Comparison of ENCODE assay signal across 17 mouse cellular contexts in the genomic region with DNA sequence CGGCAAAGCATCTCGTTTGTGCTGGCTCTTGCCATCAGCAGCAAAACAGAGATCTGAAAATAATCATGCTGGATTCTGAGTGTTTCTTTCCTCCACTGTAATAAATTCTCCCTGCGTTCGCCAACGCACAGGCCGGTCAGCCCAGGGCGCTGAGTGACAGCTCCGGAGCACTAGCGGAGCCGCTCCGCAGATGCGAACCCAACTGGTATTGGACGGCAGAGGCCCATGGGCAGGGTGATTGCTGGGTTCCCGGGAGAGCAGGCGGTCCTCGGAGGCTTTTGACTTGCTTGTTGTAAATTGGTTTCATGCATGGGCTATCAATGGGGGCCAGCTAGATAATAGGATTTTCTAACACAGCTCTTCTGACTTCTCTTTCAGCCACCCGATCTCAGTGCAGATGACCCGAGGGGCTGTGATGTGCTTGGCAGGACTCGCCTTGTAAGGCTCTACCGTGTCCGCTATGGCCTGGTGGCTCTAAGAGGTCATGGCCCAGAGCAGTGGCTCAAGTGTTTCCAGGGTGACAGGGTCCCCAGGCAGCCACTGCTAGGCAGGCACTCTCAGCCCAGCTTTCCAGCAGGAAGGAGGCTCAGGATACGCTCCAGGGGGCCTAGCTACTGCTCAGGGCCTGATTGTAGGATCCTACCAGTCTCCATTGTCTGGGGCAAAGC.
DNase-seq lines count a peak whose midpoint lies in the region; ATAC-seq and TF ChIP-seq lines count a peak whose summit lies in the region.
"Had no signal": no experiment of that assay in that cellular context is flagged by ENCODE, and none has a peak within 500 bp of the region (broad histone marks: within the 10 kb centered on the region; RNA-seq: fewer than 3 reads in every experiment).

No protein-coding gene starts in this region.

- no peak overlapping the region for H3K9ac ChIP-seq in hindbrain, postnatal 0 days (replicated peaks; ENCODE audit: low read length)
- H3K9ac ChIP-seq: forebrain, postnatal 0 days; neural tube, embryonic 12.5 days had no signal

- ATAC-seq in hindbrain, postnatal 0 days, result no peak
- ATAC-seq: forebrain, postnatal 0 days had no signal

- H3K4me1 ChIP-seq in embryonic facial prominence, embryonic 10.5 days, result peaks cover 15% of the 10 kb centered on the region
- no peaks in the 10 kb centered on the region for H3K4me1 ChIP-seq in hindbrain, postnatal 0 days (ENCODE audit: insufficient read depth, low read length)
- H3K4me1 ChIP-seq: neural tube, embryonic 12.5 days had no signal

- no peak overlapping the region for H3K27ac ChIP-seq in embryonic facial prominence, embryonic 10.5 days (replicated peaks)
- H3K27ac ChIP-seq in hindbrain, postnatal 0 days, result no peak overlapping the region
- H3K27ac ChIP-seq: limb, embryonic 10.5 days; macrophage; neural tube, embryonic 12.5 days; stomach, postnatal 0 days had no signal

- H3K4me3 ChIP-seq in embryonic facial prominence, embryonic 10.5 days, result no peak overlapping the region
- no peak overlapping the region for H3K4me3 ChIP-seq in hindbrain, postnatal 0 days (ENCODE audit: low read length)
- H3K4me3 ChIP-seq: limb, embryonic 10.5 days; neural tube, embryonic 12.5 days had no signal

- no peaks in the 10 kb centered on the region for H3K9me3 ChIP-seq in embryonic facial prominence, embryonic 10.5 days
- H3K9me3 ChIP-seq in hindbrain, postnatal 0 days (ENCODE audit: low read length), result no peaks in the 10 kb centered on the region
- H3K9me3 ChIP-seq: limb, embryonic 10.5 days; neural tube, embryonic 12.5 days had no signal

- TF ChIP-seq CTCF in hindbrain, postnatal 0 days (IDR thresholded peaks at IDR 0.05; ENCODE audit: low read depth), result no peak

- no peaks in the 10 kb centered on the region for H3K36me3 ChIP-seq in embryonic facial prominence, embryonic 10.5 days (replicated peaks)
- no peaks in the 10 kb centered on the region for H3K36me3 ChIP-seq in hindbrain, postnatal 0 days (ENCODE audit: insufficient read depth, low read length)
- H3K36me3 ChIP-seq: limb, embryonic 10.5 days; neural tube, embryonic 12.5 days had no signal

- H3K27me3 ChIP-seq in embryonic facial prominence, embryonic 10.5 days (replicated peaks; ENCODE audit: low read depth, poor library complexity, severe bottlenecking), result peaks cover 4% of the 10 kb centered on the region; the same call in 1 of the 2 replicates
- H3K27me3 ChIP-seq in hindbrain, postnatal 0 days (ENCODE audit: insufficient read depth, low read length), result no peaks in the 10 kb centered on the region
- H3K27me3 ChIP-seq: neural tube, embryonic 12.5 days had no signal

- 64% methylated on average over 22 of the region's 22 CpGs for WGBS in embryonic facial prominence, embryonic 10.5 days
- WGBS in hindbrain, postnatal 0 days, result 48% methylated on average over 22 of the region's 22 CpGs

- no peak overlapping the region for H3K4me2 ChIP-seq in hindbrain, postnatal 0 days (ENCODE audit: low read depth, low read length)
- H3K4me2 ChIP-seq: liver, embryonic 11.5 days; neural tube, embryonic 12.5 days had no signal

- DNase-seq in kidney, postnatal 4 days, result peak; percentile 18 to 39
- no peak for DNase-seq in kidney, adult 11 months
- peak; percentile 13 for DNase-seq in embryonic facial prominence, embryonic 10.5 days (ENCODE audit: low spot score)
- DNase-seq in hindbrain, postnatal 0 days (ENCODE audit: low spot score), result peak; percentile 33
- DNase-seq in retina, postnatal 1 day, result peak; percentile 32
- DNase-seq in cerebellum, postnatal 10 days, result no peak
- no peak for DNase-seq in urinary bladder, adult 2 months (ENCODE audit: low spot score)
- DNase-seq: cerebellum, postnatal 36 days; forebrain, postnatal 0 days; heart, adult 18-20 months; lung, adult 2 months; right cerebral cortex, postnatal 25 days had no signal

Comparison
In these comparisons a context has a peak if more than half of its experiments do, and no peak if none do; other contexts are left out.
1. DNase-seq: peak in kidney, postnatal 4 days (2 of 2), embryonic facial prominence, embryonic 10.5 days (single experiment), hindbrain, postnatal 0 days (single experiment) and retina, postnatal 1 day (single experiment); none in kidney, adult 11 months (single experiment), cerebellum, postnatal 10 days (0 of 2) and urinary bladder, adult 2 months (single experiment).